Comparison of ENCODE assay signal across 9 mouse cellular contexts in genomic region chr5:24591268-24591721, GRCm38 (mm10). TPM values are rescaled to one million over a fixed set of nuclear protein-coding genes. Genes with fewer than 3 reads are reported as not detected.
DNase-seq lines count a peak whose midpoint lies in the region; ATAC-seq lines count a peak whose summit lies in the region.
"Had no signal": no experiment of that assay in that cellular context is flagged by ENCODE, and none has a peak within 500 bp of the region (broad histone marks: within the 10 kb centered on the region; RNA-seq: fewer than 3 reads in every experiment).

No protein-coding gene starts in this region.

- H3K27ac ChIP-seq in lung, embryonic 16.5 days (ENCODE audit: low read length): no peak overlapping the region
- no peak overlapping the region for H3K27ac ChIP-seq in embryonic facial prominence, embryonic 11.5 days (replicated peaks; ENCODE audit: low read depth, low read length)
- H3K27ac ChIP-seq in intestine, embryonic 15.5 days: 0 out of 2 replicates have a peak overlapping the region, but pooled peaks have one; percentile 17
- H3K27ac ChIP-seq: limb, embryonic 15.5 days had no signal

- H3K9ac ChIP-seq in lung, embryonic 16.5 days (ENCODE audit: low read length): peak overlapping the region; percentile 37
- H3K9ac ChIP-seq in embryonic facial prominence, embryonic 11.5 days (replicated peaks; ENCODE audit: low read length): peak overlapping the region; percentile 10; the same call in 1 of the 2 replicates
- peak overlapping the region; percentile 10; the same call in 1 of the 2 replicates for H3K9ac ChIP-seq in intestine, embryonic 15.5 days
- H3K9ac ChIP-seq: limb, embryonic 15.5 days had no signal

- H3K4me3 ChIP-seq in lung, embryonic 16.5 days (ENCODE audit: low read length): no peak overlapping the region; the same call in 1 of the 2 replicates
- no peak overlapping the region for H3K4me3 ChIP-seq in embryonic facial prominence, embryonic 11.5 days (ENCODE audit: low read depth, low read length)
- H3K4me3 ChIP-seq in intestine, embryonic 15.5 days (replicated peaks): no peak overlapping the region
- H3K4me3 ChIP-seq: limb, embryonic 15.5 days had no signal

- H3K4me2 ChIP-seq in lung, embryonic 16.5 days (ENCODE audit: low read depth, low read length): peak overlapping the region; percentile 17
- H3K4me2 ChIP-seq in embryonic facial prominence, embryonic 11.5 days (ENCODE audit: low read depth, low read length): peak overlapping the region; percentile 19
- H3K4me2 ChIP-seq in intestine, embryonic 15.5 days (replicated peaks): peak overlapping the region; percentile 42
- H3K4me2 ChIP-seq: limb, embryonic 15.5 days had no signal

- H3K4me1 ChIP-seq in lung, embryonic 16.5 days (replicated peaks; ENCODE audit: control insufficient read depth, insufficient read depth, low read length): peaks cover 20% of the 10 kb centered on the region
- H3K4me1 ChIP-seq in embryonic facial prominence, embryonic 11.5 days (ENCODE audit: control insufficient read depth, insufficient read depth, low read length): no peaks in the 10 kb centered on the region
- H3K4me1 ChIP-seq in intestine, embryonic 15.5 days (replicated peaks): peaks cover 19% of the 10 kb centered on the region

- H3K36me3 ChIP-seq in lung, embryonic 16.5 days (ENCODE audit: control insufficient read depth, insufficient read depth, low read length): peaks cover 38% of the 10 kb centered on the region
- peaks cover 2% of the 10 kb centered on the region for H3K36me3 ChIP-seq in embryonic facial prominence, embryonic 11.5 days (replicated peaks; ENCODE audit: control insufficient read depth, insufficient read depth, low read depth, low read length)
- peaks cover 21% of the 10 kb centered on the region for H3K36me3 ChIP-seq in intestine, embryonic 15.5 days

- no peak for DNase-seq in lung, postnatal 10 days
- DNase-seq in embryonic facial prominence, embryonic 11.5 days (ENCODE audit: low spot score): peak; percentile 25
- DNase-seq in left cerebral cortex, adult 9 months (ENCODE audit: low spot score in 2 of 2): no peak
- no peak for DNase-seq in urinary bladder, postnatal 4 days (ENCODE audit: low spot score in 2 of 2)
- DNase-seq in spleen, postnatal 36 days (ENCODE audit: low spot score in 2 of 2): no peak

- H3K9me3 ChIP-seq in lung, embryonic 16.5 days (ENCODE audit: control insufficient read depth, low read length): no peaks in the 10 kb centered on the region
- H3K9me3 ChIP-seq in embryonic facial prominence, embryonic 11.5 days (replicated peaks; ENCODE audit: control insufficient read depth, low read length): no peaks in the 10 kb centered on the region
- no peaks in the 10 kb centered on the region for H3K9me3 ChIP-seq in intestine, embryonic 15.5 days
- H3K9me3 ChIP-seq: limb, embryonic 15.5 days had no signal

- 40% methylated on average over 23 of the region's 23 CpGs for WGBS in lung, embryonic 16.5 days
- WGBS in embryonic facial prominence, embryonic 11.5 days: 17% methylated on average over 23 of the region's 23 CpGs
- WGBS in intestine, embryonic 15.5 days: 34% methylated on average over 23 of the region's 23 CpGs

- ATAC-seq in lung, embryonic 16.5 days (ENCODE audit: low read depth): no peak
- no peak for ATAC-seq in embryonic facial prominence, embryonic 11.5 days (replicated peaks; ENCODE audit: insufficient number of reproducible peaks, low FRiP score, low TSS enrichment, low read depth)
- no peak for ATAC-seq in intestine, embryonic 15.5 days
- peak; percentile 11; the same call in 1 of the 2 replicates for ATAC-seq in megakaryocyte-erythroid progenitor cell, adult 5-6 weeks (replicated peaks; ENCODE audit: low FRiP score, low TSS enrichment, poor library complexity, severe bottlenecking)

- H3K27me3 ChIP-seq in lung, embryonic 16.5 days (ENCODE audit: control insufficient read depth, insufficient read depth, low read depth, low read length): no peaks in the 10 kb centered on the region
- no peaks in the 10 kb centered on the region for H3K27me3 ChIP-seq in embryonic facial prominence, embryonic 11.5 days (ENCODE audit: control insufficient read depth, insufficient read depth, low read length)
- H3K27me3 ChIP-seq in intestine, embryonic 15.5 days (replicated peaks): no peaks in the 10 kb centered on the region
- H3K27me3 ChIP-seq: limb, embryonic 15.5 days had no signal

RNA-seq across cellular contexts. Expression of gene Chpf2, which starts 4.8 kb away (rescaled TPM):
- 19.4 and 20.2 TPM in 2 replicates for polyA plus RNA-seq in lung, embryonic 16.5 days (2015; fragmentation: Nextera tagmentation; extraction: Ambion mirVana)
- 6.4 and 7.1 TPM in 2 replicates for polyA plus RNA-seq in embryonic facial prominence, embryonic 11.5 days (2014; fragmentation: Nextera tagmentation; extraction: Ambion mirVana)
- 14.7 and 16.0 TPM in 2 replicates for polyA plus RNA-seq in intestine, embryonic 15.5 days (2015; fragmentation: Nextera tagmentation; extraction: Ambion mirVana)
- total RNA-seq in megakaryocyte-erythroid progenitor cell, adult 5-6 weeks (2014; fragmentation: Nextera tagmentation): 12.0 and 14.7 TPM in 2 replicates
- total RNA-seq in megakaryocyte-erythroid progenitor cell, adult 5-6 weeks (2017): 14.5 and 22.5 TPM in 2 replicates

RNA-seq across cellular contexts. Expression of gene Abcf2, which starts 14.0 kb away (rescaled TPM):
- polyA plus RNA-seq in lung, embryonic 16.5 days (2015; fragmentation: Nextera tagmentation; extraction: Ambion mirVana): 88.9 and 93.4 TPM in 2 replicates
- 148 and 159 TPM in 2 replicates for polyA plus RNA-seq in embryonic facial prominence, embryonic 11.5 days (2014; fragmentation: Nextera tagmentation; extraction: Ambion mirVana)
- 86.0 and 87.1 TPM in 2 replicates for polyA plus RNA-seq in intestine, embryonic 15.5 days (2015; fragmentation: Nextera tagmentation; extraction: Ambion mirVana)
- 70.2 and 80.7 TPM in 2 replicates for total RNA-seq in megakaryocyte-erythroid progenitor cell, adult 5-6 weeks (2014; fragmentation: Nextera tagmentation)
- 122 and 164 TPM in 2 replicates for total RNA-seq in megakaryocyte-erythroid progenitor cell, adult 5-6 weeks (2017)

RNA-seq across cellular contexts. Expression of gene Smarcd3, which starts 32.9 kb away (rescaled TPM):
- polyA plus RNA-seq in lung, embryonic 16.5 days (2015; fragmentation: Nextera tagmentation; extraction: Ambion mirVana): 21.1 and 22.2 TPM in 2 replicates
- polyA plus RNA-seq in embryonic facial prominence, embryonic 11.5 days (2014; fragmentation: Nextera tagmentation; extraction: Ambion mirVana): 46.2 and 47.1 TPM in 2 replicates
- 15.5 and 18.4 TPM in 2 replicates for polyA plus RNA-seq in intestine, embryonic 15.5 days (2015; fragmentation: Nextera tagmentation; extraction: Ambion mirVana)
- not detected in 2 replicates for total RNA-seq in megakaryocyte-erythroid progenitor cell, adult 5-6 weeks (2014; fragmentation: Nextera tagmentation)
- total RNA-seq in megakaryocyte-erythroid progenitor cell, adult 5-6 weeks (2017): not detected in 2 replicates

RNA-seq across cellular contexts. Expression of gene 4931409K22Rik, which starts 34.7 kb away (rescaled TPM):
- polyA plus RNA-seq in lung, embryonic 16.5 days (2015; fragmentation: Nextera tagmentation; extraction: Ambion mirVana): 0.14 TPM in 1 of 2 replicates, not detected in the other
- not detected in 2 replicates for polyA plus RNA-seq in embryonic facial prominence, embryonic 11.5 days (2014; fragmentation: Nextera tagmentation; extraction: Ambion mirVana)
- 0.05 and 0.08 TPM in 2 replicates for polyA plus RNA-seq in intestine, embryonic 15.5 days (2015; fragmentation: Nextera tagmentation; extraction: Ambion mirVana)
- total RNA-seq in megakaryocyte-erythroid progenitor cell, adult 5-6 weeks (2014; fragmentation: Nextera tagmentation): not detected in 2 replicates
- not detected in 2 replicates for total RNA-seq in megakaryocyte-erythroid progenitor cell, adult 5-6 weeks (2017)

RNA-seq across cellular contexts. Expression of gene Asb10, which starts 50.5 kb away (rescaled TPM):
- 0.13 and 0.63 TPM in 2 replicates for polyA plus RNA-seq in lung, embryonic 16.5 days (2015; fragmentation: Nextera tagmentation; extraction: Ambion mirVana)
- polyA plus RNA-seq in embryonic facial prominence, embryonic 11.5 days (2014; fragmentation: Nextera tagmentation; extraction: Ambion mirVana): 0.24 and 0.36 TPM in 2 replicates
- 0.33 and 0.40 TPM in 2 replicates for polyA plus RNA-seq in intestine, embryonic 15.5 days (2015; fragmentation: Nextera tagmentation; extraction: Ambion mirVana)
- not detected in 2 replicates for total RNA-seq in megakaryocyte-erythroid progenitor cell, adult 5-6 weeks (2014; fragmentation: Nextera tagmentation)
- not detected in 2 replicates for total RNA-seq in megakaryocyte-erythroid progenitor cell, adult 5-6 weeks (2017)
